Mouse (Mus musculus) MEL (cell line): ENCODE data around the gene Nop58.

Experiments
- EP300 ChIP-seq, 2 experiments: IDR thresholded peaks; 2 replicates each; pipeline ENCODE4 v1.6.1; 2011; ENCODE audit warnings: improper control_type of control experiment in 2 of 2, low read length in 2 of 2, low read depth in 1 of 2, mild to moderate bottlenecking in 1 of 2
- MXI1 ChIP-seq: IDR thresholded peaks from 2 replicates; pipeline ENCODE4 v1.6.1; 2011; ENCODE audit warnings: mild to moderate bottlenecking, low read depth, low read length, improper control_type of control experiment
- POLR2A ChIP-seq, 2 experiments: IDR thresholded peaks; 2 replicates each; pipeline ENCODE4 v1.6.1; 2011 to 2012; ENCODE audit warnings: low read length in 2 of 2, mild to moderate bottlenecking in 2 of 2, control low read depth in 1 of 2, improper control_type of control experiment in 1 of 2, low read depth in 1 of 2, moderate library complexity in 1 of 2; ENCODE audit not compliant: control insufficient read depth in 1 of 2, insufficient read depth in 1 of 2, poor library complexity in 1 of 2
- RAD21 ChIP-seq: IDR thresholded peaks from 2 replicates; pipeline ENCODE4 v1.6.1; 2011; ENCODE audit warnings: mild to moderate bottlenecking, low read depth, low read length, improper control_type of control experiment
- USF1 ChIP-seq: IDR thresholded peaks from 2 replicates; pipeline ENCODE4 v1.6.1; 2014; ENCODE audit warnings: low read depth, mild to moderate bottlenecking, inconsistent platforms, low read length, improper control_type of control experiment, moderate library complexity

GRCm38 (mm10) chr1:59758325-59758724 lies 73.6 kb downstream of the Nop58 start:
- peak in 1 of 2 experiments; percentile 26; a peak in 1 of 4 replicates for TF ChIP-seq POLR2A (IDR thresholded peaks at IDR 0.05; ENCODE audit: control insufficient read depth in 1 of 2, insufficient read depth in 1 of 2, low read depth in 1 of 2, low read length in 2 of 2, poor library complexity in 1 of 2)
- no peak; the same call in 1 of the 2 replicates for TF ChIP-seq MXI1
- TF ChIP-seq EP300 (IDR thresholded peaks at IDR 0.05; ENCODE audit: low read depth in 1 of 2, low read length in 2 of 2): no peak
- no peak for TF ChIP-seq USF1
- TF ChIP-seq RAD21: no peak
